Mouse (Mus musculus) liver, embryonic 14.5 days (tissue): ENCODE measurements at regions not wholly inside any gene's neighbourhood (a gene's known extent, or its start where the extent isn't known, plus 50 kb on each side); places are given as distances from the start of the nearest gene placed in this dataset.

Experiments
- ATAC-seq: fragments of 200-750 bp; cut with Nextera tagmentation; 2 replicates; pipeline ENCODE4 v1.8.0; 2017; ENCODE audit warnings: moderate number of reproducible peaks, mild to moderate bottlenecking, moderate library complexity; ENCODE audit not compliant: insufficient read depth
- DNase-seq, 3 experiments: peaks; one replicate each; pipeline ENCODE4 v3.0.0-alpha.2; 2012 to 2013; ENCODE audit warnings: low read depth in 3 of 3, low spot score in 3 of 3
- H3K27ac ChIP-seq: fragments of 300-500 bp; sonication (generic); 2 replicates; pipeline ENCODE4 v1.5.1; 2014; ENCODE audit warnings: moderate library complexity, mild to moderate bottlenecking, control low read depth, inconsistent platforms
- H3K27me3 ChIP-seq: fragments of 300-500 bp; sonication (generic); 2 replicates; pipeline ENCODE4 v1.6.1; 2014; ENCODE audit warnings: mild to moderate bottlenecking, low read length, moderate library complexity; ENCODE audit not compliant: control insufficient read depth, insufficient read depth
- H3K36me3 ChIP-seq: fragments of 300-500 bp; sonication (generic); replicated peaks from 2 replicates; pipeline ENCODE4 v1.6.1; 2014; ENCODE audit warnings: low read depth; ENCODE audit not compliant: control insufficient read depth, insufficient read depth
- H3K4me1 ChIP-seq, 2 experiments: fragments of 200-500 bp in 1 of 2; fragments of 300-500 bp in 1 of 2; sonication (generic) in 1 of 2; replicated peaks; 2 replicates each; pipeline ENCODE4 v1.6.1; 2012 to 2014; ENCODE audit warnings: antibody characterized with exemption in 1 of 2, inconsistent platforms in 1 of 2, low read length in 1 of 2; ENCODE audit not compliant: control insufficient read depth in 2 of 2, insufficient read depth in 2 of 2
- H3K4me2 ChIP-seq: fragments of 300-500 bp; sonication (generic); 2 replicates; pipeline ENCODE4 v1.6.1; 2014; ENCODE audit warnings: low read depth, mild to moderate bottlenecking, control low read depth, moderate library complexity
- H3K4me3 ChIP-seq, 2 experiments: fragments of 200-500 bp in 1 of 2; fragments of 300-500 bp in 1 of 2; sonication (generic) in 1 of 2; 2 replicates each; pipeline ENCODE4 v1.5.1; 2012 to 2014; ENCODE audit warnings: low read depth in 2 of 2, low read length in 2 of 2, mild to moderate bottlenecking in 2 of 2, control low read depth in 1 of 2, inconsistent platforms in 1 of 2, moderate library complexity in 1 of 2; ENCODE audit not compliant: insufficient read depth in 1 of 2
- H3K9ac ChIP-seq: fragments of 300-500 bp; sonication (generic); replicated peaks from 2 replicates; pipeline ENCODE4 v1.6.1; 2014; ENCODE audit warnings: mild to moderate bottlenecking, control low read depth, moderate library complexity
- H3K9me3 ChIP-seq: fragments of 300-500 bp; sonication (generic); 2 replicates; pipeline ENCODE4 v1.6.1; 2016; ENCODE audit warnings: low read length, mixed read lengths; ENCODE audit not compliant: control insufficient read depth
- CTCF ChIP-seq: IDR thresholded peaks from 2 replicates; pipeline ENCODE4 v1.5.1; 2016; ENCODE audit warnings: antibody characterized with exemption, low read depth, control low read depth
- EP300 ChIP-seq: IDR thresholded peaks from 2 replicates; pipeline ENCODE4 v1.6.1; 2016; ENCODE audit warnings: antibody characterized with exemption, low read depth
- WGBS: fragments of 180-500 bp; shearing (Covaris S2); extraction: QIAGEN DNeasy Blood & Tissue Kit; methylation state at CpG from one replicate; pipeline ENCODE4 v1.1.7; 2014; ENCODE audit not compliant: insufficient replicate concordance; 5-methylcytosine and 5-hydroxymethylcytosine counted together

DNA sequence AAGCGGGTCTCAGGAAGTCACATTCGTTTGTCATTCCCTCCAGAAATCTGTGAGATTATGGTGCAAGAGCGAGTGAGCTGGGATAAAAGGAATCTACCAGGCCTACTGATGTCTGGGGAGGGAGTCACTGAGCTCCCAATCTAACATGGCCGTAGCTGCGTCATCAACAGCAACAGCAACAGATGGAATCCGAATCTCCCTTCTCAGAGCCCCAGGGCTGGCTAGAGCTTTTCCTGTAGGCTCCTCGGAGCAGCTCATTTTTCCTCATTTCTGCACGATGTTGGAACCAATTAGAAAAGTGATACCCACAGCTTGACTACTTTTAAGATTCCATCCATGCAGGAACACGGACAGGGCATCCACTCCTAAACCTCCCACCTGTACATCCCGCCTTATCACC, 243.7 kb upstream of the Pbx1 start:
- DNase-seq (no peak), ATAC-seq (no peak)
- 54% methylated on average over 10 of the region's 10 CpGs for WGBS

DNA sequence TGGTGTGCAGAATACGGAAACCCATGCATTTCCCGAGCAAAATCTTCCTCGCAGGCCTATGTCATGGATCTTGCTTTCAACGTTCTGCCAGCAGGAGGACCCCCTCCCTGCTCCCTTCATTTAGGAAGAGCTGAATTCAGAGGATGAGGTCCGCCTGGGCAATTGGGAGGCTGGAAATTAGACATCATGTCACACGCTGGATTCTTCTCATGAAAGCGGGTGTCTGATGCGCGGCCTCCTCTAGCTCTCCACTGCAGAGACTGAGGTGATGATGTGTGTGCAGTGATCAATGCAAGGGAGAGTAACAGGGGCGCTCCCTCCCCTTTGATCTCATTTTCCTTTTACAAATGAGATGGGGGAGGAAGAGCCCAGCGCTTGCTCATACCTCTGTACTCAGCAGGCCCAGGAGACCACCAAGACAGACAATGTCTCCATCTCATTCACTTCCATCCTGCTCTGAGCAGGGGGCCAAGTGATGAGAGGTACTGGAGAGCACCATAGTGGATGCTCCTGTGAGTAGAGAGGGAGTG, 230.8 kb upstream of the Pbx1 start:
- Histone ChIP-seq H3K27ac (no peak overlapping the region), H3K27me3 (no peaks in the 10 kb centered on the region), H3K4me1 (no peaks in the 10 kb centered on the region), H3K9ac (no peak overlapping the region), H3K4me3 (no peak overlapping the region), H3K4me2 (no peak overlapping the region), H3K9me3 (no peaks in the 10 kb centered on the region), H3K36me3 (no peaks in the 10 kb centered on the region)
- WGBS, result 56% methylated on average over 11 of the region's 11 CpGs
- DNase-seq (no peak), ATAC-seq (no peak)
- no peak for TF ChIP-seq EP300
- TF ChIP-seq CTCF, result no peak

More for the DNA sequence above, 243.7 kb upstream of the Pbx1 start:
- Histone ChIP-seq H3K27me3 (no peaks in the 10 kb centered on the region), H3K4me2 (no peak overlapping the region), H3K9me3 (no peaks in the 10 kb centered on the region), H3K4me3 (no peak overlapping the region), H3K36me3 (no peaks in the 10 kb centered on the region), H3K9ac (no peak overlapping the region), H3K27ac (no peak overlapping the region), H3K4me1 (no peaks in the 10 kb centered on the region)
- TF ChIP-seq CTCF, result no peak
- TF ChIP-seq EP300, result no peak

- Histone ChIP-seq H3K4me1 (no peaks in the 10 kb centered on the region), H3K4me3 (no peak overlapping the region), H3K27me3 (no peaks in the 10 kb centered on the region), H3K36me3 (no peaks in the 10 kb centered on the region), H3K9ac (no peak overlapping the region), H3K9me3 (no peaks in the 10 kb centered on the region), H3K27ac (no peak overlapping the region), H3K4me2 (no peak overlapping the region)
- ATAC-seq (no peak), DNase-seq (no peak)
- TF ChIP-seq CTCF (no peak), EP300 (no peak)
- WGBS, result 64% methylated on average over 7 of the region's 7 CpGs
Observed at GRCm38 (mm10) chr1:168660956-168661355, 228.9 kb upstream of the Pbx1 start.

DNA sequence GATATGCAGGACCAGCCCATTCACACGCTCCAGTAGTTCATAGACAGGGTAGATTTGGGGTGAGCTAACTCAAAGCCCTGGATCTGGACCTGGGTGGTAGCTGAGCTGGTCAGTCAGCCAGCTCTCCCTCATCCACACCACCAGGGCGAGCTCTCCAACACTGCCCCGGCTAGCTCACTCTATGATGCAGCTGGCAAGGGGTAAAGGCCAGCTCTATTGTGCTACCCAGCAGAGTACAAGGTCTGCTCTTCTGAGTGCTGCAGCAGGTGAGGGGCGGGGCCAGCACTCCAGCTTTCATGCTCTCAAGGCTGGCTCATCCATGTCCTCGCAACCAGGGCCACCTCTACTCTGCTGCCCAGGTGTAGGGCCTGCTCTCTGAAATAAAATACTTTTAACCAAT, 227.5 kb upstream of the Pbx1 start:
- TF ChIP-seq CTCF, result no peak
- TF ChIP-seq EP300, result no peak

GRCm38 (mm10) chr1:168632837-168633236, 200.8 kb upstream of the Pbx1 start:
- DNase-seq (no peak), ATAC-seq (no peak)
- TF ChIP-seq EP300 (no peak), CTCF (no peak)
- H3K4me3 ChIP-seq, result no peak overlapping the region
- no peaks in the 10 kb centered on the region for H3K36me3 ChIP-seq
- H3K9me3 ChIP-seq, result no peaks in the 10 kb centered on the region
- 48% methylated on average over 2 of the region's 2 CpGs for WGBS
- no peak overlapping the region for H3K27ac ChIP-seq
- H3K4me2 ChIP-seq, result no peak overlapping the region
- no peaks in the 10 kb centered on the region for H3K4me1 ChIP-seq
- H3K9ac ChIP-seq, result no peak overlapping the region
- H3K27me3 ChIP-seq, result no peaks in the 10 kb centered on the region

More for the DNA sequence above, 227.5 kb upstream of the Pbx1 start:
- Histone ChIP-seq H3K4me3 (no peak overlapping the region), H3K36me3 (no peaks in the 10 kb centered on the region), H3K27me3 (no peaks in the 10 kb centered on the region), H3K4me2 (no peak overlapping the region), H3K4me1 (no peaks in the 10 kb centered on the region), H3K9me3 (no peaks in the 10 kb centered on the region), H3K9ac (no peak overlapping the region), H3K27ac (no peak overlapping the region)
- ATAC-seq, result no peak
- no peak for DNase-seq
- WGBS, result 48% methylated on average over 5 of the region's 5 CpGs
